9 mouse cellular contexts compared by ENCODE assay signal in the genomic region with DNA sequence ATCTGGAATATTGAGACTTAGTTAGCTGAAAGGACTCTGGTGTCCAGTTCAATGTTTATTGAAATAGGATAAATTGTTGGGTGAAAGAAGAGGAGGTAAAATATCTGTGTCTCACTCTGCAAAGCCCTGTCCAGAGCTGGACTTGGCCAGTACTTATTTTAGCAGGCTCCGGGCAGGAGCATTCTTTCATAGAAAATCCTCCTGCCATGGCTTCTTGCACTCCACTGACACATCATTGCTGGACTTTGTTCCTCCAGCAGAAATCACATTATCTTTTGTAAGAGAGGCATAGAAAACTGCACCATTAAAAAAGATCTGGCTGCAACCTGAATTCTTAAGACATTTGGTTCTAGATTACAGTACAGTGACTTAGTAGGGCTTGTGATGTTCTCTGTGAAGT.
DNase-seq lines count a peak whose midpoint lies in the region; ATAC-seq and TF ChIP-seq lines count a peak whose summit lies in the region.
"Had no signal": no experiment of that assay in that cellular context is flagged by ENCODE, and none has a peak within 500 bp of the region (broad histone marks: within the 10 kb centered on the region; RNA-seq: fewer than 3 reads in every experiment).

No protein-coding gene starts in this region.

- H3K27me3 ChIP-seq in kidney, embryonic 14.5 days (ENCODE audit: control insufficient read depth, insufficient read depth, low read length) = no peaks in the 10 kb centered on the region
- H3K27me3 ChIP-seq in embryonic facial prominence, embryonic 14.5 days (replicated peaks; ENCODE audit: control insufficient read depth, insufficient read depth, low read length) = no peaks in the 10 kb centered on the region
- no peaks in the 10 kb centered on the region for H3K27me3 ChIP-seq in hindbrain, embryonic 13.5 days
- no peaks in the 10 kb centered on the region for H3K27me3 ChIP-seq in midbrain, postnatal 0 days (ENCODE audit: insufficient read depth, low read length)
- H3K27me3 ChIP-seq: liver, embryonic 15.5 days had no signal

- H3K4me1 ChIP-seq in kidney, embryonic 14.5 days (ENCODE audit: control insufficient read depth, insufficient read depth, low read length) = peaks cover 26% of the 10 kb centered on the region
- peaks cover 17% of the 10 kb centered on the region for H3K4me1 ChIP-seq in embryonic facial prominence, embryonic 14.5 days (ENCODE audit: control insufficient read depth, insufficient read depth, low read length)
- peaks cover 43% of the 10 kb centered on the region for H3K4me1 ChIP-seq in hindbrain, embryonic 13.5 days (replicated peaks)
- peaks cover 24% of the 10 kb centered on the region; the same call in 1 of the 2 replicates for H3K4me1 ChIP-seq in midbrain, postnatal 0 days (ENCODE audit: insufficient read depth, low read length)

- peak overlapping the region; percentile 90 for H3K27ac ChIP-seq in kidney, embryonic 14.5 days (ENCODE audit: low read depth, low read length)
- peak overlapping the region; percentile 84 for H3K27ac ChIP-seq in embryonic facial prominence, embryonic 14.5 days (replicated peaks; ENCODE audit: low read depth, low read length)
- H3K27ac ChIP-seq in hindbrain, embryonic 13.5 days = peak overlapping the region; percentile 91
- peak overlapping the region; percentile 90 for H3K27ac ChIP-seq in midbrain, postnatal 0 days (ENCODE audit: low read depth, low read length)
- H3K27ac ChIP-seq: liver, embryonic 15.5 days had no signal

- no peak for TF ChIP-seq CTCF in midbrain, postnatal 0 days (IDR thresholded peaks at IDR 0.05)

- no peak overlapping the region for H3K9ac ChIP-seq in kidney, embryonic 14.5 days (ENCODE audit: low read depth, low read length)
- no peak overlapping the region; the same call in 1 of the 2 replicates for H3K9ac ChIP-seq in embryonic facial prominence, embryonic 14.5 days (ENCODE audit: low read depth, low read length)
- no peak overlapping the region for H3K9ac ChIP-seq in hindbrain, embryonic 13.5 days
- peak overlapping the region; percentile 39; the same call in 1 of the 2 replicates for H3K9ac ChIP-seq in midbrain, postnatal 0 days (replicated peaks; ENCODE audit: low read length, poor library complexity, severe bottlenecking)
- H3K9ac ChIP-seq: liver, embryonic 15.5 days had no signal

- no peaks in the 10 kb centered on the region for H3K9me3 ChIP-seq in kidney, embryonic 14.5 days (ENCODE audit: control insufficient read depth, low read length)
- H3K9me3 ChIP-seq in embryonic facial prominence, embryonic 14.5 days (ENCODE audit: control insufficient read depth, low read length) = no peaks in the 10 kb centered on the region
- H3K9me3 ChIP-seq in hindbrain, embryonic 13.5 days = no peaks in the 10 kb centered on the region
- no peaks in the 10 kb centered on the region for H3K9me3 ChIP-seq in midbrain, postnatal 0 days (ENCODE audit: low read length)
- H3K9me3 ChIP-seq: liver, embryonic 15.5 days had no signal

- H3K4me3 ChIP-seq in kidney, embryonic 14.5 days (ENCODE audit: low read length) = no peak overlapping the region
- H3K4me3 ChIP-seq in embryonic facial prominence, embryonic 14.5 days (ENCODE audit: low read depth, low read length) = no peak overlapping the region
- H3K4me3 ChIP-seq in hindbrain, embryonic 13.5 days = no peak overlapping the region
- H3K4me3 ChIP-seq in midbrain, postnatal 0 days (ENCODE audit: low read depth, low read length) = no peak overlapping the region
- H3K4me3 ChIP-seq: liver, embryonic 15.5 days had no signal

- ATAC-seq in kidney, embryonic 14.5 days (ENCODE audit: low FRiP score, low TSS enrichment) = 0 out of 2 replicates have a peak, but pooled peaks have one; percentile 8
- no peak for ATAC-seq in embryonic facial prominence, embryonic 14.5 days (ENCODE audit: low read depth)
- no peak for ATAC-seq in hindbrain, embryonic 13.5 days (ENCODE audit: low FRiP score)
- no peak for ATAC-seq in midbrain, postnatal 0 days (ENCODE audit: low FRiP score)

- DNase-seq in kidney, postnatal 10 days = no peak
- no peak for DNase-seq in embryonic facial prominence, embryonic 14.5 days (ENCODE audit: low spot score)
- DNase-seq in midbrain, postnatal 0 days (ENCODE audit: low spot score) = no peak
- DNase-seq in adrenal gland, postnatal 4 days (ENCODE audit: low spot score in 2 of 2) = no peak
- no peak for DNase-seq in left cerebral cortex, postnatal 36 days (ENCODE audit: low spot score in 2 of 2)
- DNase-seq in spleen, adult 12 weeks (ENCODE audit: low spot score) = no peak

- H3K4me2 ChIP-seq in kidney, embryonic 14.5 days (replicated peaks; ENCODE audit: low read depth, low read length) = no peak overlapping the region; the same call in 1 of the 2 replicates
- peak overlapping the region; percentile 46; the same call in 1 of the 2 replicates for H3K4me2 ChIP-seq in embryonic facial prominence, embryonic 14.5 days (ENCODE audit: low read depth, low read length)
- peak overlapping the region; percentile 41; the same call in 1 of the 2 replicates for H3K4me2 ChIP-seq in hindbrain, embryonic 13.5 days
- H3K4me2 ChIP-seq in midbrain, postnatal 0 days (ENCODE audit: low read depth, low read length, poor library complexity, severe bottlenecking) = 0 out of 2 replicates have a peak overlapping the region, but pooled peaks have one; percentile 22

- WGBS in kidney, embryonic 14.5 days = 60% methylated on average over 1 of the region's 1 CpGs
- WGBS in embryonic facial prominence, embryonic 14.5 days = 67% methylated on average over 1 of the region's 1 CpGs
- 29% methylated on average over 1 of the region's 1 CpGs for WGBS in hindbrain, embryonic 13.5 days
- WGBS in midbrain, postnatal 0 days = 54% methylated on average over 1 of the region's 1 CpGs

- intact Hi-C loops in left cerebral cortex, postnatal 36 days (cut with DNase I) = loop anchor here (5.0 kb wide), 1 partner anchor 59 kb away; a partner anchor contains a TSS

- H3K36me3 ChIP-seq in kidney, embryonic 14.5 days (ENCODE audit: control insufficient read depth, insufficient read depth, low read length) = peaks cover 35% of the 10 kb centered on the region
- H3K36me3 ChIP-seq in embryonic facial prominence, embryonic 14.5 days (ENCODE audit: control insufficient read depth, insufficient read depth, low read length) = peaks cover 51% of the 10 kb centered on the region
- H3K36me3 ChIP-seq in hindbrain, embryonic 13.5 days = peaks cover 38% of the 10 kb centered on the region
- peaks cover 37% of the 10 kb centered on the region for H3K36me3 ChIP-seq in midbrain, postnatal 0 days (ENCODE audit: insufficient read depth, low read length)
- H3K36me3 ChIP-seq: liver, embryonic 15.5 days had no signal
